Mouse (Mus musculus) kidney, postnatal 25 days (tissue): ENCODE data around the gene Ap3b1.
A peak's percentile ranks its signal among the peaks of the same experiment; 100 is the strongest.

Experiments
- DNase-seq, 2 experiments: peaks; one replicate each; pipeline ENCODE4 v3.0.0; 2021; ENCODE audit warnings: mixed read lengths in 2 of 2

Gene Ap3b1

DNA sequence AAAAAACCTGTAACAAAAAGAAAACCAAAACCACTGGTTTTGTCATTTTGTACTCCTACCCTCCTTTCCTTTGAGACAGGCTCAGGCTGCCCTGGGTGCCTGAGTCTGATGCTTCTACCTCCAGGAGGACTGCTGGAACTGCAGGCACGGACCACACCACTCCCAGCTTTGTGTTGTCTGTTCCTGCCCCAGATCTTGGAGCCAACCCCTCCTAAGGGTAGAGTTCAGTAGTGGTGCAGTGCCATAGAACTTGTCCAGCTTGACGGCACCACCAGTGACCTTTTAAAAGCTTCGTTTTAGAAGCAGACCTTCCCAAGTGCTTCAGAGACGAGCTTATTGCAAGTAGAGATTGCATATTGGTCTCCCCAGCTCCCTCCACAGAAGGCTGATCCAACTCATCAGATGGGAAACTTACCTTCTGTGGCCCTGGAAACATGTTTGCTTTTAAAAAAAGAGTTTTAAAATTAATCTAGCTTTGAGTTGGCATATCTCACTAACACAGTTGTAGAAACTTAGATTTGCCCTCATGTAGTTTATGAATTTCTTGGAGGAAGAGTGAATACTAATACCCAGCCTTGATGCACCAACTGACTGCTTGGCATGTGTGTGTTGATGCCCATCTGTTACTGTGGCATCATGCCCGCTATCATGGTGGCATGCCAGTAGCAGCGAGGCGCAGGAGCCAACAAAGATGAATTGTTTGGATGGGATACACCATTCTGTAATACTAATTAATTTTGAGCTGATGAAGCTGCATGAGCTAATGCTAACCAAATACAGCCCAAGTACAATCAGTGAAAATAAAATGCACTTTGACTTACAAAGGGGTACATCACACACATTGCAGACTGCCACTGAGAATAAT, 17.0 kb downstream of the Ap3b1 start:
- DNase-seq, result no peak

- DNase-seq, result peak; percentile 38 to 49
Measured at GRCm38 (mm10) chr13:94379006-94379405, 20.2 kb downstream of the Ap3b1 start.

DNA sequence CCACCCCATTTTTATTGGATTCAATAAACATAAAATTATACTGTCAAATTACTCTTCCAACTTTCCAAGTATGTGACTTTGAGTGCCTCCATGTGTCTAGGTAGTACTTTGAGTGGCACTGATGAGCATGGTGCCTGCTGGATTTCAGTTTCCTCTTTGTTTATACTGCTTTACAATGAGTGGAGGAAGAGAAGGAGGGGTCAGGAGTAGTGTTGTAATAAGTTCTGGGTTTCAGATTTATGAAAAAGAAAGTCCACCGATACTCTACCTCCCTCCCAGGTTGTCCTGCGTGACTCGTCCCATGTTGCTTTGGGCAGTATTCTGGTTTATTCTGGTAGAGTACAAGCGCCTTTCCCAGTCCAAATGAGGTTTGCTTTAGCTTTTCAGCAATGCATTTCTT, 22.7 kb downstream of the Ap3b1 start:
- DNase-seq, result no peak

DNA sequence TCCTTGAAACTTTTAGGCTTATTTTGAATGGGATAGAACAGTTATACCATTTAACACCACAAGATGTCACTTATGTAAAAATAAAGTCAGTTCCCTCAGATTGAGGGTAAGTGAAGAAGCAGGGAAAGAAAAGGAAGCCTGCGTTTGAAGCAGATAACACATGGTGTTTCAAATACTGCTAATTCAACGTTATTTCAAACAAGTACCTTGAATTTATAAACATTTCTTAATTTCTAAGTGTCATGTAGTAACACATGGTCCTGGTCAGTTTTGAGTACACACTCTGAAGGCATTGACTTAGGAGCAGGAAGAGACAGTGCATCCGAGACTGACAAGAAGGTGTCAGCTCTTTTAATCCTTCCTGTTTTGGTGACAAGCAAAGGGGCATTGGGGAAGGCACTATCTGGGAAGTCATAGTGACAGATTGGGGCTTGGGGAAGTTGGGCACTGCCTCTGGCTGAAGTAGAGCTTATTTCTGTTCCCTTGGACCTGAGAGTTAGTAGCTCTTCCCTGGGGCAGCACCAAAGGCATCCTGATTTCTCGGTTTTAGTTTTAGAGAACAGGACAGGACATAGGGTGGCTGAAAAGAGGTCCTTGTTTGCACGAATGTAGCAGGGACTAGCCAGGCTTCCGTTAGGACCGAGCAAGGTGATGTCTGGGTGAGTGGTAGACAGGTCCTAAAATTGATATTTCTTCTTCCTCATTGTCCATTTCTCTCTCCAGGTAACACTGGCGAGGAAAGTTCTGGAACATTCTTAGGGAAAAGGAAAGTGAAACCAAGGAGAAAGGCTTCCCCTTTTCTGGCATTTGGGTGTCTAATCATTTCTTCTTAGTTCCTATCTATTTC, 23.3 kb downstream of the Ap3b1 start:
- DNase-seq, result no peak

- no peak for DNase-seq
Measured at GRCm38 (mm10) chr13:94384931-94385570, 26.3 kb downstream of the Ap3b1 start.

DNA sequence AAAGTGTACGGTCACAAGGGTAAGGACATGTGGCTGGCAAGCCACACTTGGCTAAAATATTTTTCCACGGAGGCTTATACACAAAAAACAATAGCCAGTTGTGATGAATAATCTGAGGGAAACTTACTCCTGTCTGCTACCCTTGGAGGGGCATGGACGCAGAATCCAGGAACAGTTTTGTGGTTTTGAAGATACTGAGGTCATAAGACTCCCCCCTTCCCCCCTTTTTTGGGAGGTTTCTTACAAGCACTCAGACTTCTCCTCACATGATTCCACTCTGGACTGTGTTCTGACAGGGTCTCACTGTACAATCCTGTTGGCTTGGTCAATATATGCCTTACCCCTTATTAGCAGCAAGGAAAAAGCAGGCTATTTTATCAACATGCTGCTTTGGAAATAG, 29.8 kb downstream of the Ap3b1 start:
- no peak for DNase-seq

GRCm38 (mm10) chr13:94389541-94389940, 30.8 kb downstream of the Ap3b1 start:
- no peak for DNase-seq

- no peak for DNase-seq
Measured at GRCm38 (mm10) chr13:94392282-94392681, 33.5 kb downstream of the Ap3b1 start.

GRCm38 (mm10) chr13:94394486-94394885, 35.7 kb downstream of the Ap3b1 start:
- no peak for DNase-seq

DNA sequence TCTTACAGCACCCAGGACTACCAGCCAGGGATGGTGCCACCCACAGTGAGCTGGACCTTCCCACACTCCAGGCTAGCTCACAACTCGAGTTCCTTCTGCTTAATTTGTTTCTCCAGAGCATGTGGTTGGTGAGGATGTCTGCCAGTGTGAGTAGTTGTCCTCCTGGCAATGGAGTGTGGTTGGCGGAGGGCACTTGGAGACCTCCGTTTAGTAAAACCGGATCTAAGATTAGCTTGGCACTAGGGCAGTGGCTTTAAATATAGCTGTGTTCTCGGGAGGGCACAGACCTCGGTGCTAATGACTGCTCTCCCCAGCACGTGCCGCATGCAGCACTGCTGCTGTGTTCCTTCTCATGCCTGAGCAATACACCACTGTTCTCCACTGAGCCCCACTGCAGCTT, 37.0 kb downstream of the Ap3b1 start:
- no peak for DNase-seq

GRCm38 (mm10) chr13:94396392-94396920, 37.7 kb downstream of the Ap3b1 start:
- DNase-seq, result no peak

DNA sequence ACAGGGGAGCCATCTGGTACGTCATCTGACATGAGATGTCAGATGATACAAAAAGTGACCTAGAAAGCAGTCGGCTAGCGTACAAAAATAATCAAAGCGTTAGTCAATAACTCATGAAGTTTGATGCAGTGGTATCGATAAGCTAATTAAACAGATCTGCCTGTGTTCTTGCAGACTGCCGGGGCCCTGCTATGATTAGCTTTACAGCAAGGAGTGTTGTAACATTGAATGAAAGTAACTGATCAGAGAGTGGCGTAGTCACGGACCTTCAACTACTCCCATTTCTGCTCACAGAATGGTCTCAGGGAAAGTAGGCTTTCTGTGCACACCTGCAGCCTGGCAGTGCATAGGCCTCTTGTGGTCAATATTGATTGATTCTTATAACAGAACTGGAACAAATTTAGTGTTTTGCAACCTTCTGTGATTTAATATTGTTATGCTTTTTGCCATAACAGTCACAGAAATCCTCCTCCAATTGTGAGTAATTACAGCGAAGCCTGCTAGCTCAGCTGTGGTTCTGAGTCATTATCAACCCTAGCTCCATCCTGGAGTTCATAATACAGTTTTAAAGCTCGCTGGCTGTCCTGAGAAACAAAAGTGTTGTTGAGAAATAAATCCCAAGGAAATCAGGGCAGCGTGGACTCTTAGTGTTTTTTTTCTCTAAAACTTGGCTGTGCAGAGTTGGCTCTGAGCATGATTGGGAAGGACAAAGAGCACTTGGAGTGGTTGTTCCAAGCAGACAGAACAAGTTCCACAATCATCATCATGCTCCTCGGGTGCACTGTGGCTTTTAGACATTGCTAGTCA, 40.0 kb downstream of the Ap3b1 start:
- no peak for DNase-seq

DNA sequence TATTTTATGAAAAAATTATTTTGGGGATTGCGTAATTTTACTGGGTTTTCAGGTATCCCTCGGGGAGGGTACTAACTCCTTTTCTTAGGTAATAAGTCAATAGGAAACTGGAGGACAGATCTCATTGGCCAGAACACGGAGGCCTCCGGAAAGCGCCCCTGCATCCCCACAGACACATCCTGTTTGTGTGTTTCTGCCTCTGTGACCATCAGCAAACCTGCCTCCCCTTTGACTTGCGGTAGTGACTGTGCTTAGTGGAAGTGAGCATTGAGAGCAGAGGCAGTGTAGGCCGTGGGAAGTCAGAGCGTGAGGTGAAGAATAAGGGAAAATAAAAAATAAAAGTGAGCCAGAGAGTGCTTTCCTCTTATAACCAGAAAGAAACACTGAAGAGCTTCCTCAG, 41.7 kb downstream of the Ap3b1 start:
- no peak for DNase-seq

- DNase-seq, result no peak
Measured at GRCm38 (mm10) chr13:94423600-94423999, 64.8 kb downstream of the Ap3b1 start.

- DNase-seq, result no peak
Measured at GRCm38 (mm10) chr13:94429567-94429966, 70.8 kb downstream of the Ap3b1 start.

DNA sequence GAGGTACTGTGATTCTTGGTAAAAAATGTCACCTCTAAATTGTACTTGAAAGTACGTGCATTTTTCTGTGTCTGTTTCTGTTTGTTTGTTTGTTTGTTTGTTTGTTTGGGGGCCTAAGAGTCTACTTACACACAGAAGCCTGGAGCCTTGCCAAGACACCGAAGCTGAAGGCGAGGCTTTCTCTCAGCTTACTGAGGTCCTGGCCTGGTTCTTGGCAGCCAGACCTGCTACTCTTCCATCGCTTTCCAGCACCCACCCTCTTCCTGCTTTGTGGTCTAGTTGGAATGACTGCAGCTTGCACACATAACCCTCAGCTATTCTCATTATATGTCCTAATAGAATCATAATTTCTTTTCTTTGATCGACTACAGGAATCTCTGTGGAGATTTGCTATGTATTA, 80.6 kb downstream of the Ap3b1 start:
- DNase-seq, result peak; percentile 60 to 63

- DNase-seq, result peak in 1 of 2 experiments; percentile 52
Measured at GRCm38 (mm10) chr13:94441199-94441598, 82.4 kb downstream of the Ap3b1 start.

GRCm38 (mm10) chr13:94443411-94443810, 84.7 kb downstream of the Ap3b1 start:
- no peak for DNase-seq

- DNase-seq, result no peak
Measured at GRCm38 (mm10) chr13:94445103-94445502, 86.3 kb downstream of the Ap3b1 start.

DNA sequence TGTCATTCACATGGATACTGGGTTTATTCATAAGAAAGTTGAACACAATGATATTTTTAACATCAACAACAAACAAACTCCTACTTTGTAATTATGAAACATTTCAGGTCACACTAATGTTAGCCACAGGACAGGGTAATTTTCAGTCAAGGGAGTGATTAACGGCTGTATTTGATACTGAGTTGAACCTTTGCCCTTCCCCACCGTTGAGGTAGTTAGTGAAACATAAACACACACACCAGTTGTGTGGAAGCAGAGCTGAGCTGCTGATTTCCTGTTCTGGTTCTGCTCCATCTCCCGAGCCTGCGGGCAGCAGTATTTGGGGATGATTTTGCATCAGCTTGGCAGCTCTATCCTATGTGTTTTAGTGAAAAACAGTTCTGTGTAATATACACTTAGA, 88.2 kb downstream of the Ap3b1 start:
- no peak for DNase-seq

GRCm38 (mm10) chr13:94449593-94449992, 90.8 kb downstream of the Ap3b1 start:
- no peak for DNase-seq

DNA sequence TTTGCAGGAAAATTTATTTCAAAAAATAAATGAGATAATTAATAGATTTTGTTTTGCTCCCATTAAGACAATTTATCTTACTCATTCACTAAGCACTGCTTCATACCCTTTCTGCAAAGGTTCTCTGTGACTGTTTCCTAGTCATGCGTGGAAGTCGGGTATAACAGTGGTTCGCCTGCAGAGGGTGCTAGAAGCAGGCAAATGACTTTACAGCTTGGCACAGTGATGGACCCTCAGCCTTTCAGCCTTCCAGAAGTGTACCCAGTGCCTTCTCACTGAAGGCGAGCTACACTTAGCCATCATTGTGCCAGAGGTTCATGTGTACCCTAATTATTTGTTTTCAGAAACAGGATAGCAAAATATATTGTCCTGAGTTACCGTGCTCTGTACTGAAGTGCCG, 92.5 kb downstream of the Ap3b1 start:
- DNase-seq, result no peak
